Mouse (Mus musculus) E14TG2a.4 (cell line): ENCODE results near the gene Abcb9.

Experiments
- CTCF ChIP-seq: conservative IDR thresholded peaks from 2 replicates; pipeline ENCODE4 v1.5.1; 2014; ENCODE audit warnings: low read length
- NANOG ChIP-seq: IDR thresholded peaks from 2 replicates; pipeline ENCODE4 v1.6.1; 2014; ENCODE audit warnings: borderline replicate concordance, low read length, mixed read lengths
- POU5F1 ChIP-seq: IDR thresholded peaks from 2 replicates; pipeline ENCODE4 v1.6.1; 2014; ENCODE audit warnings: low read length, borderline replicate concordance

DNA sequence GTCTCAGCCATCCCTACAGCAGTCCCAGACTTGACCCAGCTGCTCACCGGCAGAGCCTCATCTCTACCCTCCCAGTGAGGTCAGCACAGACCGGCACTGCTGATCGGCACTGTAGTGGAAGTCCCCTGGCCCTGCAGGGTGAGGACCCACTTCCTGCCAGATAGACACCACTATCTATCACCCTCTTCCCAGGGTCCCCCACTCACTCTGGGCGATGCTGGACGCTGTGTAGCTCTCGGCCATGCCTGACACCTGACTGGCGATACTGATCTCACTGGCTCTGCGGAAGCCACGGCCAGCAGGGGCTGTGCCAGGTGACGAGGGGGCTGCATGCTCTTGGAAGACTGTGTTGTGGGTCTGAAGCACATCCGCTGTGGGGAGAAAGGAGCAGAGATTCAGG, 29.5 kb upstream of the Abcb9 start:
- TF ChIP-seq CTCF = no peak
- no peak for TF ChIP-seq NANOG
- TF ChIP-seq POU5F1 = no peak
